Mouse (Mus musculus) lung, embryonic 15.5 days (tissue): ENCODE data around the gene Zcchc14. TPM values are rescaled to one million over a fixed set of nuclear protein-coding genes. Genes with fewer than 3 reads are reported as not detected.

Experiments used
- ATAC-seq: fragments of 200-750 bp; cut with Nextera tagmentation; 2 replicates; pipeline ENCODE4 v1.8.0; 2017; ENCODE audit warnings: moderate number of reproducible peaks, borderline replicate concordance; ENCODE audit not compliant: low FRiP score, low TSS enrichment; ENCODE audit errors: extremely low read depth
- H3K27ac ChIP-seq: fragments of 300-500 bp; sonication (generic); 2 replicates; pipeline ENCODE4 v1.5.1; 2015; ENCODE audit warnings: moderate library complexity, mild to moderate bottlenecking, inconsistent platforms
- H3K27me3 ChIP-seq: fragments of 300-500 bp; sonication (generic); 2 replicates; pipeline ENCODE4 v1.6.1; 2015; ENCODE audit warnings: inconsistent platforms
- H3K36me3 ChIP-seq: fragments of 300-500 bp; sonication (generic); 2 replicates; pipeline ENCODE4 v1.6.1; 2015; ENCODE audit warnings: inconsistent platforms
- H3K4me1 ChIP-seq: fragments of 300-500 bp; sonication (generic); 2 replicates; pipeline ENCODE4 v1.6.1; 2015; ENCODE audit warnings: inconsistent platforms
- H3K4me2 ChIP-seq: fragments of 300-500 bp; sonication (generic); 2 replicates; pipeline ENCODE4 v1.6.1; 2015; ENCODE audit warnings: inconsistent platforms, mild to moderate bottlenecking, moderate library complexity
- H3K4me3 ChIP-seq: fragments of 300-500 bp; sonication (generic); 2 replicates; pipeline ENCODE4 v1.5.1; 2015; ENCODE audit warnings: mild to moderate bottlenecking, inconsistent platforms
- H3K9ac ChIP-seq: fragments of 300-500 bp; sonication (generic); 2 replicates; pipeline ENCODE4 v1.6.1; 2015; ENCODE audit warnings: inconsistent platforms
- H3K9me3 ChIP-seq: fragments of 300-500 bp; sonication (generic); 2 replicates; pipeline ENCODE4 v1.6.1; 2016; ENCODE audit warnings: inconsistent platforms
- WGBS: fragments of 180-500 bp; shearing (Covaris S2); methylation state at CpG from one replicate; pipeline ENCODE4 v1.1.7; 2015; 5-methylcytosine and 5-hydroxymethylcytosine counted together
- polyA plus RNA-seq: library from polyadenylated mRNA; unstranded; fragments of >200 nt; fragmentation: Nextera tagmentation; extraction: Ambion mirVana; gene quantifications from 2 replicates; pipeline ENCODE4 v1.2.1, GENCODE M21; 2015

Zcchc14 gene
- polyA plus RNA-seq, 1 experiment from 2014 or later, result 14.2 TPM

- H3K27ac ChIP-seq, result 0 out of 2 replicates have a peak overlapping the region, but pooled peaks have one; percentile 32
- H3K4me1 ChIP-seq, result peaks cover 34% of the 10 kb centered on the region
- peak overlapping the region; percentile 78 for H3K4me2 ChIP-seq
- 1% methylated on average over 37 of the region's 44 CpGs for WGBS
- H3K27me3 ChIP-seq, result no peaks in the 10 kb centered on the region
- no peaks in the 10 kb centered on the region for H3K36me3 ChIP-seq
- peak overlapping the region; percentile 69 for H3K9ac ChIP-seq
- peak overlapping the region; percentile 79 for H3K4me3 ChIP-seq
- ATAC-seq, result peak; percentile 1; the same call in 1 of the 2 replicates
- H3K9me3 ChIP-seq, result no peaks in the 10 kb centered on the region
These were observed 74.7 kb downstream of the Zcchc14 start for GRCm38 (mm10) chr8:121577751-121578675.

GRCm38 (mm10) chr8:121575661-121576060, 77.0 kb downstream of the Zcchc14 start:
- 84% methylated on average over 3 of the region's 3 CpGs for WGBS
- H3K4me3 ChIP-seq, result no peak overlapping the region
- H3K4me1 ChIP-seq, result peaks cover 42% of the 10 kb centered on the region
- no peaks in the 10 kb centered on the region for H3K9me3 ChIP-seq
- no peaks in the 10 kb centered on the region for H3K27me3 ChIP-seq
- H3K9ac ChIP-seq, result no peak overlapping the region
- H3K27ac ChIP-seq, result no peak overlapping the region
- no peaks in the 10 kb centered on the region for H3K36me3 ChIP-seq
- no peak for ATAC-seq
- H3K4me2 ChIP-seq, result no peak overlapping the region

GRCm38 (mm10) chr8:121573275-121573674, 79.4 kb downstream of the Zcchc14 start:
- 20% methylated on average over 3 of the region's 3 CpGs for WGBS
- no peaks in the 10 kb centered on the region for H3K9me3 ChIP-seq
- H3K4me2 ChIP-seq, result no peak overlapping the region
- no peak overlapping the region for H3K4me3 ChIP-seq
- no peak overlapping the region for H3K27ac ChIP-seq
- no peaks in the 10 kb centered on the region for H3K27me3 ChIP-seq
- peak; percentile 44; the same call in 1 of the 2 replicates for ATAC-seq
- H3K9ac ChIP-seq, result no peak overlapping the region
- H3K4me1 ChIP-seq, result peaks cover 48% of the 10 kb centered on the region
- H3K36me3 ChIP-seq, result no peaks in the 10 kb centered on the region

GRCm38 (mm10) chr8:121572121-121572520, 80.6 kb downstream of the Zcchc14 start:
- Histone ChIP-seq H3K36me3 (no peaks in the 10 kb centered on the region), H3K4me2 (no peak overlapping the region), H3K4me1 (peaks cover 41% of the 10 kb centered on the region), H3K9me3 (no peaks in the 10 kb centered on the region), H3K9ac (no peak overlapping the region), H3K4me3 (no peak overlapping the region), H3K27me3 (no peaks in the 10 kb centered on the region), H3K27ac (no peak overlapping the region)
- ATAC-seq, result no peak
- WGBS, result 66% methylated on average over 7 of the region's 7 CpGs

GRCm38 (mm10) chr8:121570801-121571200, 81.9 kb downstream of the Zcchc14 start:
- 54% methylated on average over 17 of the region's 17 CpGs for WGBS
- peak overlapping the region; percentile 16 for H3K27ac ChIP-seq
- H3K9ac ChIP-seq, result no peak overlapping the region
- peaks cover 34% of the 10 kb centered on the region for H3K4me1 ChIP-seq
- H3K4me3 ChIP-seq, result peak overlapping the region; percentile 23
- peak overlapping the region; percentile 49 for H3K4me2 ChIP-seq
- no peak for ATAC-seq
- no peaks in the 10 kb centered on the region for H3K36me3 ChIP-seq
- H3K9me3 ChIP-seq, result no peaks in the 10 kb centered on the region
- H3K27me3 ChIP-seq, result no peaks in the 10 kb centered on the region

- no peaks in the 10 kb centered on the region for H3K27me3 ChIP-seq
- peaks cover 34% of the 10 kb centered on the region for H3K4me1 ChIP-seq
- peak overlapping the region; percentile 23 for H3K4me3 ChIP-seq
- peak overlapping the region; percentile 49 for H3K4me2 ChIP-seq
- H3K9me3 ChIP-seq, result no peaks in the 10 kb centered on the region
- no peaks in the 10 kb centered on the region for H3K36me3 ChIP-seq
- H3K27ac ChIP-seq, result peak overlapping the region; percentile 16
- H3K9ac ChIP-seq, result no peak overlapping the region
- no peak; the same call in 1 of the 2 replicates for ATAC-seq
- WGBS, result 46% methylated on average over 21 of the region's 21 CpGs
These were observed 82.4 kb downstream of the Zcchc14 start for GRCm38 (mm10) chr8:121570335-121570734.

GRCm38 (mm10) chr8:121568321-121568720, 84.4 kb downstream of the Zcchc14 start:
- H3K4me3 ChIP-seq, result no peak overlapping the region
- H3K36me3 ChIP-seq, result no peaks in the 10 kb centered on the region
- H3K27me3 ChIP-seq, result no peaks in the 10 kb centered on the region
- no peak overlapping the region for H3K4me2 ChIP-seq
- peaks cover 28% of the 10 kb centered on the region for H3K4me1 ChIP-seq
- no peak overlapping the region for H3K27ac ChIP-seq
- no peaks in the 10 kb centered on the region for H3K9me3 ChIP-seq
- no peak for ATAC-seq
- H3K9ac ChIP-seq, result no peak overlapping the region
- 62% methylated on average over 6 of the region's 6 CpGs for WGBS

GRCm38 (mm10) chr8:121563701-121564100, 89.0 kb downstream of the Zcchc14 start:
- Histone ChIP-seq H3K4me3 (no peak overlapping the region), H3K4me1 (0 out of 2 replicates have a peak, but pooled peaks cover 6% of the 10 kb centered on the region), H3K9ac (no peak overlapping the region), H3K4me2 (no peak overlapping the region), H3K27me3 (no peaks in the 10 kb centered on the region), H3K36me3 (peaks cover 7% of the 10 kb centered on the region; the same call in 1 of the 2 replicates), H3K9me3 (no peaks in the 10 kb centered on the region), H3K27ac (no peak overlapping the region)
- 63% methylated on average over 6 of the region's 6 CpGs for WGBS
- no peak for ATAC-seq

GRCm38 (mm10) chr8:121562941-121563351, 89.8 kb downstream of the Zcchc14 start:
- H3K9me3 ChIP-seq, result no peaks in the 10 kb centered on the region
- 61% methylated on average over 9 of the region's 9 CpGs for WGBS
- H3K27me3 ChIP-seq, result no peaks in the 10 kb centered on the region
- H3K27ac ChIP-seq, result no peak overlapping the region
- no peak overlapping the region for H3K4me2 ChIP-seq
- no peak overlapping the region for H3K9ac ChIP-seq
- no peak overlapping the region for H3K4me3 ChIP-seq
- no peaks in the 10 kb centered on the region for H3K4me1 ChIP-seq
- peaks cover 7% of the 10 kb centered on the region; the same call in 1 of the 2 replicates for H3K36me3 ChIP-seq
- no peak for ATAC-seq

- H3K36me3 ChIP-seq, result peaks cover 7% of the 10 kb centered on the region; the same call in 1 of the 2 replicates
- 72% methylated on average over 15 of the region's 16 CpGs for WGBS
- H3K9me3 ChIP-seq, result no peaks in the 10 kb centered on the region
- H3K4me2 ChIP-seq, result no peak overlapping the region
- H3K4me3 ChIP-seq, result no peak overlapping the region
- no peak overlapping the region for H3K27ac ChIP-seq
- no peaks in the 10 kb centered on the region for H3K27me3 ChIP-seq
- no peak for ATAC-seq
- H3K9ac ChIP-seq, result no peak overlapping the region
- no peaks in the 10 kb centered on the region for H3K4me1 ChIP-seq
These were observed 90.9 kb downstream of the Zcchc14 start for GRCm38 (mm10) chr8:121561636-121562345.

- Histone ChIP-seq H3K4me1 (no peaks in the 10 kb centered on the region), H3K36me3 (peaks cover 7% of the 10 kb centered on the region; the same call in 1 of the 2 replicates)
- 91% methylated on average over 7 of the region's 7 CpGs for WGBS
These were observed 92.1 kb downstream of the Zcchc14 start for GRCm38 (mm10) chr8:121560432-121561100.

More at GRCm38 (mm10) chr8:121560432-121561100, 92.1 kb downstream of the Zcchc14 start:
- Histone ChIP-seq H3K27ac (no peak overlapping the region), H3K9me3 (no peaks in the 10 kb centered on the region), H3K4me3 (no peak overlapping the region), H3K9ac (no peak overlapping the region), H3K27me3 (no peaks in the 10 kb centered on the region), H3K4me2 (no peak overlapping the region)
- no peak for ATAC-seq
